Mouse (Mus musculus): ENCODE data around the gene Dmrta2. TPM values are rescaled to one million over a fixed set of nuclear protein-coding genes. Genes with fewer than 3 reads are reported as not detected.

Dmrta2 gene
- polyA plus RNA-seq, 1 experiment = 0.67 TPM

DNA sequence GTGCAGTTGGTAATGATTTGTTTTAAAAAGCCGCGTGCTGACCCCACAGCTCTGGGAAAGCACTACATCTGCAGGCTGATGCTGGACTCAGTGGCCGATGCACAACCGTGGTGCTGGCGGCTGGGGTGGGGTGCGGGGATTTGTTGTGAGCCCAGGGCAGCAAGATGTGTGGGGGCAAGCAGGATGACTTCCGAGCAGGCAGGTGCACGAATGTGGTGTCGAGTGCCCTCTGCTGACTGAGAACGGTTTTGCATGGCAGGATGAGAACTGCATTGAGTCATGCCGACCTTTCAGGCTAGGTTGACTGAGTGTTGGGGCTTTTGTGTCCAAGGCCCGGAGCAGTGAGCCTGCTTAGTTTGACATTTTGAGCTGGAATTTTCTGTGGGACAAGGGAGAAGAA, 42.4 kb downstream of the Dmrta2 start:
- Histone ChIP-seq H3K4me3 (replicated peaks) (peak overlapping the region; percentile 79), H3K9me3 (no peaks in the 10 kb centered on the region)
- TF ChIP-seq GATA1 (IDR thresholded peaks at IDR 0.05; ENCODE audit: borderline replicate concordance, low read length) (no peak), FLI1 (IDR thresholded peaks at IDR 0.05; ENCODE audit: low read length) (no peak)

GRCm38 (mm10) chr4:110021956-110022625, 44.2 kb downstream of the Dmrta2 start:
- TF ChIP-seq FLI1 (IDR thresholded peaks at IDR 0.05; ENCODE audit: low read length) = no peak
- no peak for TF ChIP-seq GATA1 (IDR thresholded peaks at IDR 0.05; ENCODE audit: borderline replicate concordance, low read length)
- H3K4me1 ChIP-seq = peaks cover 22% of the 10 kb centered on the region
- peaks cover 36% of the 10 kb centered on the region for H3K27me3 ChIP-seq (replicated peaks)
- no peaks in the 10 kb centered on the region for H3K36me3 ChIP-seq (replicated peaks; ENCODE audit: low read length)
- no peaks in the 10 kb centered on the region for H3K9me3 ChIP-seq
- peak overlapping the region; percentile 72 for H3K4me3 ChIP-seq (replicated peaks)

More for the DNA sequence above, 42.4 kb downstream of the Dmrta2 start:
- H3K4me1 ChIP-seq = peaks cover 22% of the 10 kb centered on the region
- peaks cover 46% of the 10 kb centered on the region for H3K27me3 ChIP-seq (replicated peaks)
- H3K36me3 ChIP-seq (replicated peaks; ENCODE audit: low read length) = no peaks in the 10 kb centered on the region

DNA sequence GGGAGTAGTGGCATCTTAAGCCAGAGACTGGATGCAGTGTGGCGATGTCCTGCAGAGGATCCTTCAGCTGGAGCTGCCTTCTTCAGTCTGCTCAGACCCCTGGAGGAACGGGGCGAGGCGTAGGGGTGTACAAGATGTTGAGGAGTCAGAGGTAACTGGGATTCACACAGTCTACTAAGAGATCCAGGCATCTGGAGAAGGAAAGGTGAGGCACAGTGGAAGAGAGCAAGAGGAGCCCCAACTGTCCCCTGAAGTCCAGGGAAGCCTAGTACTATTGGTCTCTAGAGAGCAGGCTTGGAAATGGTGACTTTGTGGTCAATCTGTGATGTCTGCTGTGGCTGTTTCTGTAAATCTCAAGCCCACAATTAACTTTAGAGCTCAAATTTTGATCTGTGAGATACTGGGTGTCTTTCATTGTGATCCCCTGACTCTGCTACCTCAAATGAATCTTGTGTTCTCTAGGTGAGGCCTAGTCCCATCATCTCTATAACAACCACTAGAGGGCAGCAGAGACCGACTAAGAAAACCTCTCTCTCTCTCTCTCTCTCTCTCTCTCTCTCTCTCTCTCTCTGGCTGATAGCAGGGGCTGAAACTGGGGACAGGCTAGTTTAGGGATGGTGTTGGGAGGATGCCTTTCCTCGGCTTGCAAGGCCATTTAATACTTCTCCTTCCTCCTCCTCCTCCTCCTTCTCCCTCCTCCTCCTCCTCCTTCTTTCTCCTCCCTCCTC, 50.8 kb downstream of the Dmrta2 start:
- Histone ChIP-seq H3K9me3 (no peaks in the 10 kb centered on the region), H3K36me3 (replicated peaks; ENCODE audit: low read length) (no peaks in the 10 kb centered on the region), H3K4me1 (peaks cover 4% of the 10 kb centered on the region), H3K4me3 (replicated peaks) (no peak overlapping the region), H3K27me3 (replicated peaks) (peaks cover 37% of the 10 kb centered on the region)
- TF ChIP-seq FLI1 (IDR thresholded peaks at IDR 0.05; ENCODE audit: low read length) (no peak), GATA1 (IDR thresholded peaks at IDR 0.05; ENCODE audit: borderline replicate concordance, low read length) (no peak)

- Histone ChIP-seq H3K4me3 (replicated peaks) (no peak overlapping the region), H3K4me1 (peaks cover 4% of the 10 kb centered on the region), H3K27me3 (replicated peaks) (peaks cover 36% of the 10 kb centered on the region), H3K36me3 (replicated peaks; ENCODE audit: low read length) (no peaks in the 10 kb centered on the region), H3K9me3 (no peaks in the 10 kb centered on the region)
- no peak for TF ChIP-seq GATA1 (IDR thresholded peaks at IDR 0.05; ENCODE audit: borderline replicate concordance, low read length)
- TF ChIP-seq FLI1 (IDR thresholded peaks at IDR 0.05; ENCODE audit: low read length) = no peak
Observed at GRCm38 (mm10) chr4:110029446-110029845, 51.6 kb downstream of the Dmrta2 start.
